Mouse (Mus musculus) olfactory bulb, adult 2 months (tissue): ENCODE measurements around the gene Fam171a2.

ENCODE experiments used
- CTCF ChIP-seq: fragments of 200-500 bp; IDR thresholded peaks from 2 replicates; pipeline ENCODE4 v1.5.1; 2012; ENCODE audit warnings: low read depth, mild to moderate bottlenecking, low read length, moderate library complexity; ENCODE audit not compliant: insufficient read depth
- POLR2A ChIP-seq: fragments of 200-500 bp; IDR thresholded peaks from 2 replicates; pipeline ENCODE4 v1.6.1; 2012; ENCODE audit warnings: mild to moderate bottlenecking, low read depth, low read length, moderate library complexity; ENCODE audit not compliant: insufficient read depth

GRCm38 (mm10) chr11:102433866-102434265, 13.6 kb downstream of the Fam171a2 start:
- TF ChIP-seq CTCF (no peak), POLR2A (no peak)
